Mouse (Mus musculus): ENCODE data around the gene Gpa33. TPM values are rescaled to one million over a fixed set of nuclear protein-coding genes. Genes with fewer than 3 reads are reported as not detected.

Gene Gpa33
- polyA plus RNA-seq, 1 experiment: not detected

DNA sequence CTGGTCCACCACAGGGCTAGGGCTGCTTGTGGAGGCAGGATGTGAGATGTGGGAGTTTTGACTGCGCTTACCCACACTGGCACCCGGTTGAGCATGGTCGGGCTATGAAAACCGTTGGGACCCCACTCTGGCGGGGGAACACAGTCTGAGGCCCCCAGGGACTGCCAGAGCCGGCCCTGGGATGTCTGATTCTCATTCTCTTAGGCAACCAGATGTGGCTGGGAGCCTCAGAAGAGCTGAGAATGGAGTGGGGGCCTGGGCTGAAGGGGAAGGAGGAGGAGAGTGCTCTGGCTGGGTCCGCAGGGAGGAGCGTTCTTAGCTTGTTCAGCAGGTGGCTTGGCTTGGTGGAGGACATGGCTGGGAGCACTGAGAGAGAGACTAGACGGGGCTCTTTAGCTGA, 43.6 kb downstream of the Gpa33 start:
- TF ChIP-seq GATA1 (IDR thresholded peaks at IDR 0.05; ENCODE audit: low read length): no peak

DNA sequence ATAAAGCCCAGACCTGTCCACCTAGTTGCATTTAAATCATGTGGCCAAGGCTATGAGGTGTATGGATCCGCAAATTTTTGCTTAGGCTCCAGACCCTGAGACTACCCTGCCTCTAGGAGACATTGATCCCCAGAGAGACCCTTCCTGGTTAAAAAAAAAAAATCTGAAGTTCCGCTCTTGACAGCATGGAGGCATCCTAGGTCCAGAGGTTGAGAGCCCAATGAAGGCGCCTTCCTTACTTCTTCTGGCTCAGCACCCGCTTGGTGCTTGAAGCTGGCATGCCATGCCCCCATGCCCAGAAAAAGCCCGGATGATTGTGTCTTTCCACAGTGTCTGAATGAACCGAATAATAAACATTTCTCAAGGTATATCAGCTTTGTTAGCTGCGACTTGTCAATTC, 51.5 kb downstream of the Gpa33 start:
- no peak for TF ChIP-seq GATA1 (IDR thresholded peaks at IDR 0.05; ENCODE audit: low read length)

DNA sequence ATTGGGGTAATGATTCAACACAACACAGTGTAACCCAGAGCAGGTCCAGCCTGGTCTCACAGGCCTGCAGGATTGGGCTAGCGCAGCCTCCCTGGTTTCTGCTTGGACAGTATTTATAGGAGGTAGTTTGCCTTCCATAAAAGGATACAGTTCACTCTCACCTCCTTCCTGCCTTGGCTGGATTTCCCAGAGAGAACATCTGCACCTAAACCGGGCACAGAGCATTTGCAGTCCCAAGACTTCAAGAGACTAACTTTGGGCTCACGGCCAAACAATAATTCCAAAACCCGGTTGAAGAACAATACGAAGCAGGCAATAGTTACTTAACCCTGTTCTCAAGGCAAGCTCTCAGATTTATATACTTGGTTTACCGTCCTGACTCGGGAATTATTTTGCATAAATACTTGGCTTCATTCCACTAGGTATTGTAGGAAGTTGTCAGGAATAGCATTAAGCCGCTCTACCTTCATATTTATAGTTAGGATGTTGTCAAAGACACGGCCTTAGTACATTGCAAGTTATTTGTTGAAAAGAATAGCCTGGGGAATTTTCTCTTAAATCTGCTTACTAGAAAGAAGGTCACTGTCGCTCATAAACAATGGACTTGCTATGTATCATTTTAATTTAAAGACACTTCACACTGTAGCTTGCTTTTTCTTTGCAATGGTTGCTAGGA, 53.1 kb downstream of the Gpa33 start:
- no peak for TF ChIP-seq GATA1 (IDR thresholded peaks at IDR 0.05; ENCODE audit: low read length)

DNA sequence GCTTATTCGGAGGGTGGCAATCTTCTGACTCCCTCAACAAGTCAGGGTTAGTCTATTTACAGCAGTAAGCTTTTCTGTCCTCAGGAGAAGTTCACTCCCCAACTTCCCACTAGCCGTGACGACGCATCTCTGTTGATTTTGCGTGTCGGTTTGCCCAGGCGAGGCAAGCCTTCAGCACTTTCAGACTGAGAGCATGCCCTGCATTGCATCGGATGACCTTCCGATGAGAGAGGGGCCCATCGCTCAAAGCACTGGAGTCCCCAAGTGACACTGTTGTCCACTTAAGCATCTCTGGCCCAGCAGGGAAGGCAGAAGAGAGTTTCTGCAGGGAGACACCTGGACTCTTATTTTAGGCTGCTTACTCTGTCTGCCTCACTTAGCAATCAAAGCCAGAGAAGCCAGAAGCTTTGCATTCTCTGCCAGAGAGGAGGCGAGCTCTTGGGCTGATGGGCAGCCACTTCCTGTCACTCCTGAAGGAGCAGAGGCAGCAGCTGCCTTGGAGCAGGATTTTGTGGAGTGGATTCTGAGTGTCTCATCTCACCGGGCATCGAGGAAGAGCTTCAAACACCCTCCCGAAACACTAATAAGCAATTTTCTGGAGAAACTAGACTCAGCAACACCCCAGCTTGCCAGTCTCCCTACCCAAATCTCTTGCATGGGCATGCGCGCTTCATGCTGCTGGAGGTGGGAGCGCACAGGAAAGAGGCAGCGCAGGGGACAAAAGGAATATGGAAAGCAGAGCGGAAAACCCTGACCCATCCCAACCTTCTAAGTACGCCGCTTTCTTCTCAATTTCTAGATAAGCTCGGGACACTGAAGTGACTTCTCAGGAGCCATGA, 54.6 kb downstream of the Gpa33 start:
- TF ChIP-seq GATA1 (IDR thresholded peaks at IDR 0.05; ENCODE audit: low read length): no peak

DNA sequence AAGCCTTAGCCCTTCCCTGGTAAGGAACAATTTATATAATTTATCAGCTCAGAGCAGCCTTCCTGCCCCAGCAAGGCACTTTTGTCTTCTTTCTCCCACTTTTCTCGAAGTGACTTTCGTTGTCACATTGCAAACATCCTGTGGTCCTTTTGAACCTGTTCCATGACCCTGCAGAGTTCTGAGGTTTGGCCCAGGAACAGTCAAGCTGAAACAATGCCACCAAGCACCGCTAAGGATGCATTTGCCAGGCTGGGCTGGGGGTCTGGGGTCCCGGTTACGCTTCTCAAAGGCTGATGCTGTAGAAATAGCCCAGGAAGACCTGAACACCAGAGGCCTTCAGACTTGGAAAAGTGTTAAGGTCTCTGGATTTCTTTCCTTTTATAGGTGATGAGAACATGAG, 55.3 kb downstream of the Gpa33 start:
- TF ChIP-seq GATA1 (IDR thresholded peaks at IDR 0.05; ENCODE audit: low read length): no peak

DNA sequence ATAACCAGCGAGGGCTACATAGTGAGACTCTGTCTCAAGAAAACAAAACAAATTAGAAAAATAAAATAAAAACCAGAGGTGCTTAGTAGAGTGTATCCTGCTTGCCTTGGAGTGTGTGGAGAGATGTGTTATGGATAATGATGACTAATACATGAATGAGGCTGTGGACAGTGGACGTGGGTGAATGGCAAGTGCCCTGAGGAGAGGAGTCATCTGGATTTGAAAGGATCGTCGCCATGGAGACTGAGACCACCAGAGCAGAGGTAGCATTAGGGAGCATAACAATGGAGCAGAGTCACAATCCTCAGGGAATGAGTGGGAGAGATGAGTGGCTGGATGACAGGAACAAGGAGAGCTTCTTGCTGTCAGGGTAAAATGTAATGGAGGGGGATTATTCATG, 59.8 kb downstream of the Gpa33 start:
- no peak for TF ChIP-seq GATA1 (IDR thresholded peaks at IDR 0.05; ENCODE audit: low read length)

DNA sequence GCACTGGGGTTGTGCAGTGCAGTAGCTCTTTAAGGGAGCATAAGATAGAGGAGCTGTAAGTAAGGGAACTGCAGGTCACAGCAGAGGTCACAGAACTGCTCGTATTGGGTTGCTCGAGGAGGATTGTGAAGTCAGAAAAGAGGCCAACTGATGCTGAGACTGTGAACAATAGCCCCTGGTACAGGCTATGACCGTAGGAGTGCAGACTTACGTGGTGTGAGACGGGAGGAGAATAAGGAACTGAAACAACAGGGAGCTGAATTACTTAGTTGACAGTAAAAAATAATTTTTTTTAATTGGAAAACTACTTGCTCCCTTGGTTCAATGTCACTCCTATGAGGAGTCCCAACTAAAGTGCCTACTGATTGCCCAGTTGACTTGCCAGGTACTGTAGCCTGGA, 74.1 kb downstream of the Gpa33 start:
- no peak for TF ChIP-seq GATA1 (IDR thresholded peaks at IDR 0.05; ENCODE audit: low read length)

DNA sequence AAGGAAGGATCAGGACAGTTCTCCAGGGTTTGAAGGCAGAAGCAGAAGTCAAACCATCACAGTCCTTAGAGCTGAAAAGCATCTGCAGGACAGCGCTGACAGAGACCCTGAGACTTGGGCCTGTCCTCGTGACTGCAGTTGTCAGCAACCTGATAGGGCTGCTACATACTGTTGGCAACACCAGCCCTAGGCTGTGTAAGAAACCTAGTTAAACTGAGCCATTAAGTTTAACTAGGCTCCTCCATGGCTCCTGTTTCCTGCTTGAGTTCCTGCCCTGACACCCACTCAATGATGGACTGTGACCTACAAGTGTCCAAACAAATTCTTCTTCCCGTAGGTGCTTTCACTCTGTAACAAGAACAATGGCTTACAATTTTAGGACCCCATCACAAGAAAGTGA, 75.1 kb downstream of the Gpa33 start:
- TF ChIP-seq GATA1 (IDR thresholded peaks at IDR 0.05; ENCODE audit: low read length): no peak

DNA sequence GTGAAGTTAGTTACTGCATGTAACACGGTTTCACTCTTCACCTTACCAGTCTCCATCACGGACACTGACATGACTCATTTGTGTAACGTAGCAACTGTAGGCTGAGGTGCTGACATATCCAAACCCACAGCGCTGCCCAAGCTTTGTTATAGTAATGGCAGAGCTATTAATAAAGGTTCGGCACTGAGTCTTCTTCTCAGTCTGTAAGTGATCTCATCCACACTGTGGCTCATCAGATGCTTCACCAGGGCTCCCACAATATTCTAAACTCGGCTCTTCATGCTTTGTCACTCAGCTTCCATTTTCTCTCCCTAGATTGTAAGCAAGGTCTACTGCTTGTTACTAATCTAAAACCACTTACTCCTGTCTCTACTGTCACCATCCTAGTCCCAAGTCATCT, 79.3 kb downstream of the Gpa33 start:
- TF ChIP-seq GATA1 (IDR thresholded peaks at IDR 0.05; ENCODE audit: low read length): no peak

DNA sequence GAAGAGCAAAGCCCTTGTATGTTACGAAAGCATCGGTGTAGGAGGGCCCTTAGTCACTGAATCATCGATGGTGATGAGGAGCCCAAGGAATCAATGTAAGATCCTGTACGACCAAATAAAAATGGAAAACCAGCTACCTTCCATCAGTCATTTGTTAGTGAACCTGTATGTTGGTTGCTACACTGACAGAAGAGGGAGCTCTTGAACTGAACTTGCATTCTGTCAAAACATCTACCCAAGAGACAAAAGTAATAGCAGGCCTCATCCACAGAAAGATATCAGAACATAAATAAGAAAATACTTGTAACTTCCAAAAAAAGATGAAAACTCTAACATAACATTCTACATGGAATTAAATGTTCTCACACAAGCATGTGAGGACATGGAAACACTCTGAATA, 84.1 kb downstream of the Gpa33 start:
- TF ChIP-seq GATA1 (IDR thresholded peaks at IDR 0.05; ENCODE audit: low read length): no peak

Other genes with a start within 250 kb of the Gpa33 start
- gene Pou2f1, start 127.6 kb upstream of the Gpa33 start, polyA plus RNA-seq (2012): 24.8 and 26.5 TPM in 2 replicates
- not detected in 2 replicates for gene Dusp27, start 2.3 kb upstream of the Gpa33 start, polyA plus RNA-seq (2012)
- not detected in 2 replicates for gene Mael, start 108.5 kb downstream of the Gpa33 start, polyA plus RNA-seq (2012)
- not detected in 2 replicates for gene Ildr2, start 123.9 kb downstream of the Gpa33 start, polyA plus RNA-seq (2012)
- gene Tada1, start 248.9 kb downstream of the Gpa33 start, polyA plus RNA-seq (2012): 12.7 and 17.4 TPM in 2 replicates